Mouse (Mus musculus) ES-Bruce4 (cell line): ENCODE measurements around the gene Manba.

ENCODE experiments used
- CTCF ChIP-seq: IDR thresholded peaks from one replicate; pipeline ENCODE4 v1.8.1; 2011; ENCODE audit warnings: low read depth, low read length
- POLR2A ChIP-seq: IDR thresholded peaks from one replicate; pipeline ENCODE4 v1.8.1; 2011; ENCODE audit warnings: low read length; ENCODE audit not compliant: insufficient read depth

GRCm38 (mm10) chr3:135565306-135565705 is 79.9 kb downstream of the Manba start:
- TF ChIP-seq CTCF (no peak), POLR2A (no peak)
